Mouse (Mus musculus): Measurements from ENCODE around the gene Borcs5. TPM values are rescaled to one million over a fixed set of nuclear protein-coding genes. Genes with fewer than 3 reads are reported as not detected.
"Not testable (repeated sequence)": the region's sequence is repeated elsewhere in the genome, so short reads cannot be mapped to it uniquely, and the experiment has no call there.

Gene Borcs5
- total and polyA plus RNA-seq, 3 experiments = 8.8 to 19.6 (median 9.1) TPM

GRCm38 (mm10) chr6:134660714-134661406 is 21.6 kb downstream of the Borcs5 start:
- DNase-seq (ENCODE audit: low spot score) = no peak
- TF ChIP-seq TAL1 (conservative IDR thresholded peaks at IDR 0.05; ENCODE audit: low read depth, low read length) (no peak), GATA1 (IDR thresholded peaks at IDR 0.05; ENCODE audit: borderline replicate concordance, low read length) (no peak)
- Histone ChIP-seq H3K9me3 (replicated peaks) (no peaks in the 10 kb centered on the region), H3K4me3 (ENCODE audit: low read depth, low read length) (no peak overlapping the region), H3K4me1 (ENCODE audit: insufficient read depth, low read depth, low read length) (peaks cover 35% of the 10 kb centered on the region), H3K27me3 (ENCODE audit: insufficient read depth, low read length) (no peaks in the 10 kb centered on the region), H3K36me3 (replicated peaks) (peaks cover 20% of the 10 kb centered on the region)
- no peak for ATAC-seq (ENCODE audit: extremely low read depth, insufficient number of reproducible peaks, low FRiP score, poor library complexity, severe bottlenecking)

- Histone ChIP-seq H3K9me3 (replicated peaks) (no peaks in the 10 kb centered on the region), H3K4me1 (ENCODE audit: insufficient read depth, low read depth, low read length) (peaks cover 62% of the 10 kb centered on the region), H3K36me3 (replicated peaks) (peaks cover 12% of the 10 kb centered on the region), H3K4me3 (ENCODE audit: low read depth, low read length) (no peak overlapping the region), H3K27me3 (ENCODE audit: insufficient read depth, low read length) (no peaks in the 10 kb centered on the region)
- peak; percentile 23; the same call in 1 of the 2 replicates for ATAC-seq (ENCODE audit: extremely low read depth, insufficient number of reproducible peaks, low FRiP score, poor library complexity, severe bottlenecking)
- no peak for DNase-seq (ENCODE audit: low spot score)
- TF ChIP-seq GATA1 (IDR thresholded peaks at IDR 0.05; ENCODE audit: borderline replicate concordance, low read length) = no peak
- TF ChIP-seq GATA2 (IDR thresholded peaks at IDR 0.05; ENCODE audit: borderline replicate concordance, low read depth, low read length) = no peak
- no peak for TF ChIP-seq CTCF (IDR thresholded peaks at IDR 0.05; ENCODE audit: low read depth, low read length)
- no peak for TF ChIP-seq POLR2AphosphoS5 (IDR thresholded peaks at IDR 0.05; ENCODE audit: insufficient replicate concordance, low read depth, low read length)
- TF ChIP-seq TAL1 (conservative IDR thresholded peaks at IDR 0.05; ENCODE audit: low read depth, low read length) = peak; percentile 27; the same call in 1 of the 2 replicates
Observed at GRCm38 (mm10) chr6:134664573-134664972, 25.3 kb downstream of the Borcs5 start.

GRCm38 (mm10) chr6:134665817-134666216 is 26.5 kb downstream of the Borcs5 start:
- no peaks in the 10 kb centered on the region for H3K27me3 ChIP-seq (ENCODE audit: insufficient read depth, low read length)
- peaks cover 64% of the 10 kb centered on the region for H3K4me1 ChIP-seq (ENCODE audit: insufficient read depth, low read depth, low read length)
- peaks cover 11% of the 10 kb centered on the region for H3K36me3 ChIP-seq (replicated peaks)
- TF ChIP-seq POLR2AphosphoS5 (IDR thresholded peaks at IDR 0.05; ENCODE audit: insufficient replicate concordance, low read depth, low read length) (no peak), CTCF (IDR thresholded peaks at IDR 0.05; ENCODE audit: low read depth, low read length) (no peak), GATA1 (IDR thresholded peaks at IDR 0.05; ENCODE audit: borderline replicate concordance, low read length) (no peak), TAL1 (conservative IDR thresholded peaks at IDR 0.05; ENCODE audit: low read depth, low read length) (no peak), GATA2 (IDR thresholded peaks at IDR 0.05; ENCODE audit: borderline replicate concordance, low read depth, low read length) (no peak)
- DNase-seq (ENCODE audit: low spot score) (no peak), ATAC-seq (ENCODE audit: extremely low read depth, insufficient number of reproducible peaks, low FRiP score, poor library complexity, severe bottlenecking) (no peak)
- no peak overlapping the region for H3K4me3 ChIP-seq (ENCODE audit: low read depth, low read length)
- no peaks in the 10 kb centered on the region for H3K9me3 ChIP-seq (replicated peaks)

- Histone ChIP-seq H3K9me3 (replicated peaks) (no peaks in the 10 kb centered on the region), H3K27me3 (ENCODE audit: insufficient read depth, low read length) (no peaks in the 10 kb centered on the region), H3K36me3 (replicated peaks) (peaks cover 3% of the 10 kb centered on the region), H3K4me1 (ENCODE audit: insufficient read depth, low read depth, low read length) (peaks cover 59% of the 10 kb centered on the region), H3K4me3 (ENCODE audit: low read depth, low read length) (no peak overlapping the region)
- peak; percentile 69 for ATAC-seq (ENCODE audit: extremely low read depth, insufficient number of reproducible peaks, low FRiP score, poor library complexity, severe bottlenecking)
- peak; percentile 18 for DNase-seq (ENCODE audit: low spot score)
- TF ChIP-seq TAL1 (conservative IDR thresholded peaks at IDR 0.05; ENCODE audit: low read depth, low read length) (peak; percentile 46; the same call in 1 of the 2 replicates), CTCF (IDR thresholded peaks at IDR 0.05; ENCODE audit: low read depth, low read length) (no peak), GATA1 (IDR thresholded peaks at IDR 0.05; ENCODE audit: borderline replicate concordance, low read length) (no peak), POLR2AphosphoS5 (IDR thresholded peaks at IDR 0.05; ENCODE audit: insufficient replicate concordance, low read depth, low read length) (no peak)
Observed at GRCm38 (mm10) chr6:134668519-134668918, 29.2 kb downstream of the Borcs5 start.

GRCm38 (mm10) chr6:134669179-134669865 is 30.0 kb downstream of the Borcs5 start:
- Histone ChIP-seq H3K27me3 (ENCODE audit: insufficient read depth, low read length) (no peaks in the 10 kb centered on the region), H3K4me3 (ENCODE audit: low read depth, low read length) (no peak overlapping the region), H3K9me3 (replicated peaks) (no peaks in the 10 kb centered on the region), H3K4me1 (ENCODE audit: insufficient read depth, low read depth, low read length) (peaks cover 57% of the 10 kb centered on the region), H3K36me3 (replicated peaks) (peaks cover 3% of the 10 kb centered on the region)
- DNase-seq (ENCODE audit: low spot score) = no peak
- no peak for ATAC-seq (ENCODE audit: extremely low read depth, insufficient number of reproducible peaks, low FRiP score, poor library complexity, severe bottlenecking)
- TF ChIP-seq GATA2 (IDR thresholded peaks at IDR 0.05; ENCODE audit: borderline replicate concordance, low read depth, low read length) (no peak), TAL1 (conservative IDR thresholded peaks at IDR 0.05; ENCODE audit: low read depth, low read length) (no peak), POLR2AphosphoS5 (IDR thresholded peaks at IDR 0.05; ENCODE audit: insufficient replicate concordance, low read depth, low read length) (no peak), GATA1 (IDR thresholded peaks at IDR 0.05; ENCODE audit: borderline replicate concordance, low read length) (no peak), CTCF (IDR thresholded peaks at IDR 0.05; ENCODE audit: low read depth, low read length) (no peak)

GRCm38 (mm10) chr6:134670881-134671411 is 31.6 kb downstream of the Borcs5 start:
- TF ChIP-seq GATA2 (IDR thresholded peaks at IDR 0.05; ENCODE audit: borderline replicate concordance, low read depth, low read length) (no peak), TAL1 (conservative IDR thresholded peaks at IDR 0.05; ENCODE audit: low read depth, low read length) (no peak), POLR2AphosphoS5 (IDR thresholded peaks at IDR 0.05; ENCODE audit: insufficient replicate concordance, low read depth, low read length) (no peak), GATA1 (IDR thresholded peaks at IDR 0.05; ENCODE audit: borderline replicate concordance, low read length) (no peak), CTCF (IDR thresholded peaks at IDR 0.05; ENCODE audit: low read depth, low read length) (no peak)
- ATAC-seq (ENCODE audit: extremely low read depth, insufficient number of reproducible peaks, low FRiP score, poor library complexity, severe bottlenecking) (no peak), DNase-seq (ENCODE audit: low spot score) (no peak)
- Histone ChIP-seq H3K27me3 (ENCODE audit: insufficient read depth, low read length) (no peaks in the 10 kb centered on the region), H3K36me3 (replicated peaks) (peaks cover 3% of the 10 kb centered on the region), H3K9me3 (replicated peaks) (no peaks in the 10 kb centered on the region), H3K4me3 (ENCODE audit: low read depth, low read length) (no peak overlapping the region), H3K4me1 (ENCODE audit: insufficient read depth, low read depth, low read length) (peaks cover 50% of the 10 kb centered on the region)

GRCm38 (mm10) chr6:134673712-134674111 is 34.4 kb downstream of the Borcs5 start:
- not testable (repeated sequence) for H3K36me3 ChIP-seq (replicated peaks); H3K27me3 ChIP-seq (ENCODE audit: insufficient read depth, low read length); H3K9me3 ChIP-seq (replicated peaks)
- H3K4me1 ChIP-seq (ENCODE audit: insufficient read depth, low read depth, low read length) = peaks cover 47% of the 10 kb centered on the region
- DNase-seq (ENCODE audit: low spot score) (peak; percentile 22), ATAC-seq (ENCODE audit: extremely low read depth, insufficient number of reproducible peaks, low FRiP score, poor library complexity, severe bottlenecking) (peak; percentile 62)
- H3K4me3 ChIP-seq (ENCODE audit: low read depth, low read length) = peak overlapping the region; percentile 6; the same call in 1 of the 2 replicates

Measured in G1E (cell line).